Mouse (Mus musculus) heart, embryonic 15.5 days (tissue): ENCODE measurements around the gene Cisd3. TPM values are rescaled to one million over a fixed set of nuclear protein-coding genes. Genes with fewer than 3 reads are reported as not detected.
A peak's percentile ranks its signal among the peaks of the same experiment; 100 is the strongest.
"Not testable (repeated sequence)": the region's sequence is repeated elsewhere in the genome, so short reads cannot be mapped to it uniquely, and the experiment has no call there.

Experiments used
- ATAC-seq: fragments of 200-750 bp; cut with Nextera tagmentation; replicated peaks from 2 replicates; pipeline ENCODE4 v1.8.0; 2017; ENCODE audit warnings: low read depth, moderate TSS enrichment; ENCODE audit not compliant: insufficient number of reproducible peaks, insufficient read depth, low FRiP score
- H3K27ac ChIP-seq: fragments of 300-500 bp; sonication (generic); 2 replicates; pipeline ENCODE4 v1.5.1; 2015; ENCODE audit warnings: mild to moderate bottlenecking, inconsistent platforms
- H3K27me3 ChIP-seq: fragments of 300-500 bp; sonication (generic); 2 replicates; pipeline ENCODE4 v1.6.1; 2015; ENCODE audit warnings: inconsistent platforms
- H3K36me3 ChIP-seq: fragments of 300-500 bp; sonication (generic); 2 replicates; pipeline ENCODE4 v1.6.1; 2015; ENCODE audit warnings: mild to moderate bottlenecking, inconsistent platforms
- H3K4me1 ChIP-seq: fragments of 300-500 bp; sonication (generic); replicated peaks from 2 replicates; pipeline ENCODE4 v1.6.1; 2015; ENCODE audit warnings: inconsistent platforms
- H3K4me2 ChIP-seq: fragments of 300-500 bp; sonication (generic); 2 replicates; pipeline ENCODE4 v1.6.1; 2015; ENCODE audit warnings: inconsistent platforms, mild to moderate bottlenecking, moderate library complexity
- H3K4me3 ChIP-seq: fragments of 300-500 bp; sonication (generic); 2 replicates; pipeline ENCODE4 v1.5.1; 2015; ENCODE audit warnings: mild to moderate bottlenecking, inconsistent platforms
- H3K9ac ChIP-seq: fragments of 300-500 bp; sonication (generic); 2 replicates; pipeline ENCODE4 v1.6.1; 2015; ENCODE audit warnings: mild to moderate bottlenecking, inconsistent platforms
- H3K9me3 ChIP-seq: fragments of 300-500 bp; sonication (generic); replicated peaks from 2 replicates; pipeline ENCODE4 v1.6.1; 2016; ENCODE audit warnings: inconsistent platforms
- WGBS: fragments of 180-500 bp; shearing (Covaris S2); methylation state at CpG from one replicate; pipeline ENCODE4 v1.1.7; 2015; ENCODE audit warnings: mixed read lengths; 5-methylcytosine and 5-hydroxymethylcytosine counted together
- polyA plus RNA-seq: library from polyadenylated mRNA; unstranded; fragments of >200 nt; fragmentation: Nextera tagmentation; extraction: Ambion mirVana; gene quantifications from 2 replicates; pipeline ENCODE4 v1.2.1, GENCODE M21; 2015

Cisd3 gene
- 60.7 and 69.4 TPM in 2 replicates for polyA plus RNA-seq

- under 1% methylated on average over 42 of the region's 43 CpGs for WGBS
- H3K4me2 ChIP-seq = peak within 1 kb of the TSS; percentile 79
- H3K9me3 ChIP-seq = no peaks in the 10 kb centered on the region
- peak within 1 kb of the TSS; percentile 46 for H3K4me3 ChIP-seq
- peaks cover 33% of the 10 kb centered on the region for H3K4me1 ChIP-seq
- H3K9ac ChIP-seq = peak within 1 kb of the TSS; percentile 48
- H3K27ac ChIP-seq = peak within 1 kb of the TSS; percentile 82
- no peaks in the 10 kb centered on the region for H3K27me3 ChIP-seq
- peak; percentile 90 for ATAC-seq
- H3K36me3 ChIP-seq = peaks cover 37% of the 10 kb centered on the region
Measured at GRCm38 (mm10) chr11:97685613-97686321, at the start of gene Cisd3. TSS of gene Cisd3 (plus strand) at chr11:97685826.

- H3K4me3 ChIP-seq = no peak overlapping the region
- H3K4me2 ChIP-seq = no peak overlapping the region
- H3K36me3 ChIP-seq = no peaks in the 10 kb centered on the region
- H3K27me3 ChIP-seq = 0 out of 2 replicates have a peak, but pooled peaks cover 2% of the 10 kb centered on the region
- ATAC-seq = no peak
- H3K9ac ChIP-seq = no peak overlapping the region
- H3K27ac ChIP-seq = no peak overlapping the region
- no peaks in the 10 kb centered on the region for H3K4me1 ChIP-seq
- WGBS = 36% methylated on average over 8 of the region's 8 CpGs
- H3K9me3 ChIP-seq = no peaks in the 10 kb centered on the region
Measured at GRCm38 (mm10) chr11:97641668-97642067, 44.0 kb upstream of the Cisd3 start.

GRCm38 (mm10) chr11:97642746-97643145, 42.9 kb upstream of the Cisd3 start:
- Histone ChIP-seq H3K4me1 (no peaks in the 10 kb centered on the region), H3K4me3 (no peak overlapping the region), H3K9me3 (no peaks in the 10 kb centered on the region), H3K4me2 (no peak overlapping the region), H3K9ac (no peak overlapping the region), H3K27me3 (0 out of 2 replicates have a peak, but pooled peaks cover 2% of the 10 kb centered on the region), H3K27ac (no peak overlapping the region), H3K36me3 (no peaks in the 10 kb centered on the region)
- 45% methylated on average over 2 of the region's 2 CpGs for WGBS
- ATAC-seq = no peak

- H3K9me3 ChIP-seq = no peaks in the 10 kb centered on the region
Measured at GRCm38 (mm10) chr11:97643380-97644055, 42.1 kb upstream of the Cisd3 start.

GRCm38 (mm10) chr11:97644834-97645233, 40.8 kb upstream of the Cisd3 start:
- no peaks in the 10 kb centered on the region for H3K9me3 ChIP-seq
- no peak for ATAC-seq
- no peak overlapping the region for H3K27ac ChIP-seq
- no peak overlapping the region for H3K4me2 ChIP-seq
- H3K27me3 ChIP-seq = no peaks in the 10 kb centered on the region
- H3K4me3 ChIP-seq = no peak overlapping the region
- no peak overlapping the region for H3K9ac ChIP-seq
- WGBS = 5% methylated on average over 6 of the region's 6 CpGs
- no peaks in the 10 kb centered on the region for H3K4me1 ChIP-seq
- H3K36me3 ChIP-seq = no peaks in the 10 kb centered on the region

More at GRCm38 (mm10) chr11:97643380-97644055, 42.1 kb upstream of the Cisd3 start:
- H3K4me3 ChIP-seq = no peak overlapping the region
- WGBS = 62% methylated on average over 8 of the region's 8 CpGs
- H3K27me3 ChIP-seq = no peaks in the 10 kb centered on the region
- H3K4me1 ChIP-seq = no peaks in the 10 kb centered on the region
- H3K27ac ChIP-seq = no peak overlapping the region
- H3K36me3 ChIP-seq = no peaks in the 10 kb centered on the region
- no peak overlapping the region for H3K4me2 ChIP-seq
- ATAC-seq = no peak
- no peak overlapping the region for H3K9ac ChIP-seq

- H3K27ac ChIP-seq, H3K4me1 ChIP-seq, ATAC-seq, H3K9me3 ChIP-seq, H3K27me3 ChIP-seq, H3K4me3 ChIP-seq, H3K36me3 ChIP-seq, H3K9ac ChIP-seq, H3K4me2 ChIP-seq: not testable (repeated sequence)
- 84% methylated on average over 3 of the region's 4 CpGs for WGBS
Measured at GRCm38 (mm10) chr11:97648541-97648940, 37.1 kb upstream of the Cisd3 start.

GRCm38 (mm10) chr11:97650341-97650740, 35.3 kb upstream of the Cisd3 start:
- H3K27ac ChIP-seq = no peak overlapping the region
- H3K27me3 ChIP-seq = no peaks in the 10 kb centered on the region
- H3K36me3 ChIP-seq = no peaks in the 10 kb centered on the region
- no peak overlapping the region for H3K4me2 ChIP-seq
- H3K9ac ChIP-seq = no peak overlapping the region
- ATAC-seq = no peak
- no peak overlapping the region for H3K4me3 ChIP-seq
- 59% methylated on average over 5 of the region's 5 CpGs for WGBS
- no peaks in the 10 kb centered on the region for H3K4me1 ChIP-seq
- no peaks in the 10 kb centered on the region for H3K9me3 ChIP-seq

- H3K9me3 ChIP-seq = not testable (repeated sequence)
Measured at GRCm38 (mm10) chr11:97653376-97653775, 32.2 kb upstream of the Cisd3 start.

GRCm38 (mm10) chr11:97654210-97654609, 31.4 kb upstream of the Cisd3 start:
- H3K27me3 ChIP-seq = no peaks in the 10 kb centered on the region
- H3K27ac ChIP-seq = no peak overlapping the region
- H3K9ac ChIP-seq = no peak overlapping the region
- no peak overlapping the region for H3K4me3 ChIP-seq
- no peak overlapping the region for H3K4me2 ChIP-seq
- 90% methylated on average over 2 of the region's 2 CpGs for WGBS
- peaks cover 21% of the 10 kb centered on the region for H3K4me1 ChIP-seq
- ATAC-seq = no peak
- no peaks in the 10 kb centered on the region for H3K36me3 ChIP-seq
- H3K9me3 ChIP-seq = no peaks in the 10 kb centered on the region

More at GRCm38 (mm10) chr11:97653376-97653775, 32.2 kb upstream of the Cisd3 start:
- H3K4me3 ChIP-seq, ATAC-seq, H3K36me3 ChIP-seq, H3K27me3 ChIP-seq, H3K27ac ChIP-seq, H3K9ac ChIP-seq, H3K4me2 ChIP-seq: not testable (repeated sequence)
- WGBS = 90% methylated on average over 11 of the region's 11 CpGs
- H3K4me1 ChIP-seq = peaks cover 13% of the 10 kb centered on the region

- Histone ChIP-seq H3K36me3 (no peaks in the 10 kb centered on the region), H3K4me1 (peaks cover 37% of the 10 kb centered on the region), H3K27ac (no peak overlapping the region), H3K4me2 (no peak overlapping the region), H3K9me3 (no peaks in the 10 kb centered on the region), H3K9ac (no peak overlapping the region), H3K27me3 (no peaks in the 10 kb centered on the region), H3K4me3 (no peak overlapping the region)
- ATAC-seq = no peak
- 75% methylated on average over 14 of the region's 14 CpGs for WGBS
Measured at GRCm38 (mm10) chr11:97656269-97656971, 29.2 kb upstream of the Cisd3 start.

GRCm38 (mm10) chr11:97657184-97657945, 28.3 kb upstream of the Cisd3 start:
- H3K4me1 ChIP-seq = peaks cover 47% of the 10 kb centered on the region
- no peak overlapping the region for H3K4me3 ChIP-seq
- H3K9me3 ChIP-seq = no peaks in the 10 kb centered on the region
- H3K9ac ChIP-seq = no peak overlapping the region
- ATAC-seq = no peak
- 24% methylated on average over 5 of the region's 6 CpGs for WGBS
- no peak overlapping the region for H3K4me2 ChIP-seq
- no peaks in the 10 kb centered on the region for H3K27me3 ChIP-seq
- H3K27ac ChIP-seq = no peak overlapping the region
- H3K36me3 ChIP-seq = no peaks in the 10 kb centered on the region
